Mouse (Mus musculus) kidney, postnatal 14 days (tissue): ENCODE data around the gene Pagr1b.
A peak's percentile ranks its signal among the peaks of the same experiment; 100 is the strongest.

Experiments used
- DNase-seq: peaks from one replicate; pipeline ENCODE4 v3.0.0; 2022; ENCODE audit warnings: mixed read lengths

The Pagr1b gene

GRCm38 (mm10) chr7:126996449-126996848, 19.8 kb downstream of the Pagr1b start:
- no peak for DNase-seq

- DNase-seq, result no peak
Measured at GRCm38 (mm10) chr7:126988816-126989215, 27.5 kb downstream of the Pagr1b start.

GRCm38 (mm10) chr7:126986319-126986718, 30.0 kb downstream of the Pagr1b start:
- DNase-seq, result peak; percentile 73

GRCm38 (mm10) chr7:126984667-126985444, 31.4 kb downstream of the Pagr1b start:
- DNase-seq, result no peak

DNA sequence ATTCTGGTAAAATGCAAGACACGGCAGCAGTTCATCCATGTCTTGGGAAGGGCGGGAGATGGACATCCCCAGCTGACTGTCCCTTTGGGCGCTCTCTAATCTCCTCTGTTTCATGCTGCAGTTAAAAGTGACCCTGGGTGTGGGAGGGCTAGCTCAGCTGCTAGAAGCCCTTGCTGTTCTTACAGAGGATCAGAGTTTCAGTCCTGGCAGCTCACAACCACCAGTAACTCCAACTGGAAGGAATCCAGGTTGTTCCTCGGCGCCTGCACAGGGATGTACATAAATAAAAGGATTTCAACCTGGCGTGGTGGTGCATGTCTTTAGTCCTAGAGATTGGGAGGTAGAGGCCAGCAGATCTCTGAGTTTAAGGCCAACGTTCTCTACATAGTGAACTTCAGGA, 33.2 kb downstream of the Pagr1b start:
- DNase-seq, result no peak

- DNase-seq, result no peak
Measured at GRCm38 (mm10) chr7:126982054-126982453, 34.2 kb downstream of the Pagr1b start.

DNA sequence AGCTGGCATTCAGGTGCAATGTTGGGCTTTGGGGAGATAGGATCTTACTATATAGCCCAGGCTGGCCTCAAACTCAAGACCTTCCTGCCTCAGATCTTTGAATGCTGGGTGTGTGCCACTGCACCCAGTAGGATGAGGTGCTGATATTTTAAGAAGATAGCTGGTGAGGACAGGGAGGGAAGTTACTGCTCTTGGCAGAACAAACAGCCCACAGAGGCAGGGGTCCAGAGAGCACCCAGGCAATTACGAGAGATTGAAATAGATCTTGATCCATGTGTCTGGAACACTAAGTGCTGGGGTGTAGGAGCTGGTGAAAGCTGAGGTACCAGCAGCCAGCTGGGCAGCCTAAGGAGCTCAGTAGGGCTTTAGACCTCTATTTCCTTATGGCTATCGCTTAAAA, 34.7 kb downstream of the Pagr1b start:
- DNase-seq, result no peak

- DNase-seq, result no peak
Measured at GRCm38 (mm10) chr7:126978841-126979240, 37.4 kb downstream of the Pagr1b start.

GRCm38 (mm10) chr7:126976878-126977459, 39.3 kb downstream of the Pagr1b start:
- DNase-seq, result no peak

GRCm38 (mm10) chr7:126975950-126976866, 40.1 kb downstream of the Pagr1b start, which contains the start of gene Cdiptos:
Gene Cdiptos (minus strand): TSS chr7:126976098.
- peak; percentile 96 for DNase-seq

GRCm38 (mm10) chr7:126975893-126975949, 40.6 kb downstream of the Pagr1b start, which contains the start of gene Cdipt:
Gene Cdipt (plus strand): TSS chr7:126975914.
- DNase-seq, result no peak

- DNase-seq, result no peak
Measured at GRCm38 (mm10) chr7:126975493-126975892, 40.8 kb downstream of the Pagr1b start.

GRCm38 (mm10) chr7:126967361-126967760, 48.9 kb downstream of the Pagr1b start:
- no peak for DNase-seq

GRCm38 (mm10) chr7:126965568-126965967, 50.7 kb downstream of the Pagr1b start:
- DNase-seq, result no peak

GRCm38 (mm10) chr7:126963548-126964286, 52.6 kb downstream of the Pagr1b start:
- DNase-seq, result peak; percentile 73

GRCm38 (mm10) chr7:126961965-126962364, 54.3 kb downstream of the Pagr1b start:
- no peak for DNase-seq

DNA sequence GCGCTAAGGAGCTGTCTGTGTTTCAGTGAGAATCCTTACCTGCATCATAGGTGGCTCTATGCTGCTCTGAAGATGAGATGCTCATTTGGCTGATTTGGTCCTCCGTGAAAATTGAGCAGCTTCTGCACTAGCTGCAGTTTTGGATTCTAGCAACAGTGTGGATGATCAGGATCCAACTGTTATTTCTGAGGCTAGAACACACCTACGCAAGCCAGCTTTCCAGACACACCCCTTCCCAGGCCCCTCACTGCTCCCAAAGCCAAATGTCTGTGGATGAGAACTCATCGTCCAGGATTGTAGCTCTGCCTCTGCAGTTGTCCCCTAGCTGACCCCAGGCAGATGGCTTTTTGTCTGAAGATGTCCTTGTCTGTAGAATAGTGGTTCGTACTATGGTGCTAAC, 55.2 kb downstream of the Pagr1b start:
- DNase-seq, result no peak

DNA sequence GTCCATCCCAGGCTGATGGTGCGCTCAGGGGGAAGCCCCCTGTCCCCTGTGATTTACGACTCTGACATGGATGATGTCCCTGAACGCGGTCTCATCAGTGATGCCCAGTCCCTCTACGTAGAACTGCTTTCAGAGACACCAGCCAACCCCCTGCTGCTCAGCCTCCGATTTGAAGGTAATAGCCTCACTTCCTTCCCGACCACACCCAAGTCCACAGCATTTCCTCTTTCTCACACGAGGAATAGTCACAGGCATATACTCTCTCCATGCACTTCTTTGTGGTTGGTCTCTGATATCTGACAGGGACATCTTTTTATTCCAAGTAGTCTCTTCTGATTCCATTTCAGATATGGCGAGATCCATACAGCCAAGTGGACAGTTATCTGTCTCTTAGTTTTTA, 56.5 kb downstream of the Pagr1b start:
- no peak for DNase-seq

GRCm38 (mm10) chr7:126955125-126955524, 61.2 kb downstream of the Pagr1b start:
- no peak for DNase-seq

GRCm38 (mm10) chr7:126952646-126953045, 63.6 kb downstream of the Pagr1b start:
- DNase-seq, result no peak

- DNase-seq, result no peak
Measured at GRCm38 (mm10) chr7:126951741-126952140, 64.5 kb downstream of the Pagr1b start.
